Mouse (Mus musculus): ENCODE data around the gene Gcsh. TPM values are rescaled to one million over a fixed set of nuclear protein-coding genes. Genes with fewer than 3 reads are reported as not detected.

The Gcsh gene
- total RNA-seq (2023): 1 to 10 TPM; 6.4 to 7.9 TPM

GRCm38 (mm10) chr8:116993095-116993867, at the start of gene Gcsh:
Gcsh (minus strand) TSS chr8:116993537.

GRCm38 (mm10) chr8:116978631-116979256, 14.6 kb downstream of the Gcsh start, which contains the start of gene 1700030J22Rik:
1700030J22Rik (minus strand) TSS chr8:116978959.

DNA sequence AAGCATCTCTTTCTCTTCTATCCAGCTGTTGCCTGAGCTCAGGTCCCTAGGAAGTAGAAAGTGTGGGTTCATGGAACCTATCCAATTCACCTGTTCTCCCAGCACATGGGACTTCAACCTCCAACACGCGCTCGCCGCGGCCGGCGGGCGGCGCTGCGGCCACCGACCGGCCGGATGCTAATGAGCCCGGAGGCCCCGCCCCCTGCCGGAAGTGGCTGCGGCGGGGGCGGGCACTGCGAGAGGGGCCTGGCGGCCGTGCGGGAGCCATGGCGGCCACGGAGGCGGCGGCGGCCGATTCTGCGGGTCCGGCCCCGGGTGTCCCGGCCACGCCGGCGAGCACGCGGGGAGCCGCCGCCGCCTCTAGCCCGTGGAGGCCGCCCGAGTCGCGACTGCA, 50.2 kb downstream of the Gcsh start, which contains the start of gene Atmin:
Gene Atmin (plus strand): TSS at position 233 of the 394 bp plus-strand sequence.

Other genes starting within 250 kb of the Gcsh start
- gene Cmc2, start 72.1 kb downstream of the Gcsh start, total RNA-seq (2023): 1 to 10 TPM; 6.8 to 6.9 TPM
- 1 to 10 TPM; 4.5 TPM for gene Cenpn, start 71.8 kb downstream of the Gcsh start, total RNA-seq (2023)
- 10 to 100 TPM; 18.9 to 19.6 TPM for gene Atmin, start 50.1 kb downstream of the Gcsh start, total RNA-seq (2023)
- gene 1700030J22Rik, start 14.6 kb downstream of the Gcsh start, total RNA-seq (2023): under 1 TPM in 1 of 2 experiments, not detected in 1; 0.32 TPM
- gene Pkd1l2, start 88.9 kb upstream of the Gcsh start, total RNA-seq (2023): not detected
- not detected for gene Bco1, start 102.3 kb upstream of the Gcsh start, total RNA-seq (2023)
- gene Gan, start 164.6 kb upstream of the Gcsh start, total RNA-seq (2023): 10 to 100 TPM; 10.1 to 11.3 TPM

Measured in B cell, adult 67 days (primary cell).